Mouse (Mus musculus) brain, adult 2 months (tissue): ENCODE data around the gene Kif7.
A peak's percentile ranks its signal among the peaks of the same experiment; 100 is the strongest.

ENCODE experiments used
- DNase-seq: peaks from one replicate; pipeline ENCODE4 v3.0.0; 2011; ENCODE audit warnings: low read depth, low spot score

The Kif7 gene

DNA sequence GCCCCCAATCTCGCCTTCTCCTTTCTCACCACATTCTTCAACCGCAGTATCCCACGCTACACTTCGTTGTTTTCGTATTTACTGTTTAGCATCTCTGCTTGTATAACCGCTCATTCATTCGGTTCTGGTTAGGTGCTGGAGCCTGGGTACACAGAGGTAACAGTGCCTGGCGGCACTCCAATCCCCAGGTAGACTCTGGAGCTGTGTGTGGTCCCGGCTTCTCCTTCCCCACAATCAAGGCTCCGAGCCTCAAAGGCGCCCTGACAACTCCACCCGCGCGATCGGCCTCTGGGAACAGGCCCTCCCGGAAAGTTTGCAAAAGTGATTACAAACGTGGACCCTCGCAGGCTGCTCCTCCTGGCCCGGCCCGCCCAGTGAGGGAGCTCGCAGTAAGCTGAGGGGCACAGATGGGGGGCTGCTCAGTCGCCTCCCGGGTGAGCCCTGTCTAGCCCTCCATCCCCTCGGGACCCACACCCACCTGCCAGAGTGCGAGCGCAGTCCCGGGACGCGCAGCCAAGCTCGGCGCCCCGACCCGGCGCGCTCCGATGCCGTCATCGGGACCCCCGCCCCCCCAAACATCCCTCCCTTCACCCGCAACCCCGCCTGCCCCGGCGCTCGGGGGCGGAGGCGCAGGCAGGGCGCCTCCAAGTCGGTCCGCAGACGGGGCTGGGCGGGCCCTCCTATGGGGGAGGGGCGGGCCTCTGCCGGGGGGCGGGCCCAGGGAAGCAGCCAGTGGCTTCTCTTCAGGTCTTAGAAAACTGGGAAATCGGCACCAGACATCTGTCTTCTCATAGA is at the start of gene Kif7:
Gene Kif7, minus strand, starts transcription at position 534 of the 795 bp plus-strand sequence.
- peak; percentile 27 for DNase-seq

DNA sequence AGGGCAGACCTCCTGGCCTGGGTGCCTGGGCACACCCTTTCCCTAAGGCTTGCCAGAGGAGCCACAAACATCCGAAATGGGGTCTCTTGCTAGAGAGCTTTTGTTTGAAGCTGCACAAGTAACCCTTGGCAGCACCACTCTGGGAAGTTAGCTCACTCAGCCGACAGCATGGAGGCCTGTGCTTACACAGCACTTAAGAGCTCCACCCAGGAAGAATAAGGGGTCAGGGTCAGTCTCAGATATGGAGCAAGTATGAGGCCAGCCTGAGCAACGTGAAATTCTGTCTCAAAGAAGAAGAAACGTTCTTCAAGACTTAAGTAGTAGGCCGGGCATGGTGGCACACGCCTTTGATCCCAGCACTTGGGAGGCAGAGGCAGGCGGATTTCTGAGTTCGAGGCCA is 46.6 kb upstream of the Kif7 start:
- DNase-seq, result no peak

DNA sequence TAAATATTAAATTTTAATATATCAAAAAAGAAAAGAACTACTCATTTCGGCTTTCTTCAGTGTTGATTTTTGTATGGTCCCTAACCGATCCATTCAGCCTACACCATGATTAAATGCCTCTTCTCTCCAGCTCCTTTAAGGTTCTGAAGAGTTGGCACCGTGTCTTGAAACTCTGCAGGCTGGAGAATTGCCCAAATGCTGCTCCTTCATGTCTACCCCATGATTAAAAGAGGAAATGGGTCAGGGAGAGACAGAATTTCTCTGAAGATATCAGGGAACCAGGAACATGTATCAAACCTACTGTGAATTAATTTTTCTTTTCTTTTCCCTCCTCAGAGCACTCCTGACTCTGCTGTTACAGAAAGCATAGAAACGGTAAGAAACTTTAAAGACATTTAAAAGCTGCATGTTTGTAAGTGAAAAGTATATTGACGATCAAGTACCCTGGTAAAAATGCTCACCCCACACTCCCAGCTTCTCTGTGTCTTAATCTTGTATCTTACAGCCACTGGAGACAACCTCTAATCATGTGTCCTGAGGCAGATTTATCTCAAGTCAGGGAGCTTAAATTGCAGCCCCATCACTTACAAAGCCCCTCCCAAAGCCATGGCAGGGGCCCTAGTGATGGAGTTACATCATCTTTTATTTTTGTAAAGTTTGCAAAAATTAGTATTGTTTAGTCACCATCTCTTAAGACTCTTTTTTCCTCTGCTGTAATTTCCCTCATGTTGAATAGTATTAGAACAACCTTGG is 45.8 kb upstream of the Kif7 start:
- no peak for DNase-seq

DNA sequence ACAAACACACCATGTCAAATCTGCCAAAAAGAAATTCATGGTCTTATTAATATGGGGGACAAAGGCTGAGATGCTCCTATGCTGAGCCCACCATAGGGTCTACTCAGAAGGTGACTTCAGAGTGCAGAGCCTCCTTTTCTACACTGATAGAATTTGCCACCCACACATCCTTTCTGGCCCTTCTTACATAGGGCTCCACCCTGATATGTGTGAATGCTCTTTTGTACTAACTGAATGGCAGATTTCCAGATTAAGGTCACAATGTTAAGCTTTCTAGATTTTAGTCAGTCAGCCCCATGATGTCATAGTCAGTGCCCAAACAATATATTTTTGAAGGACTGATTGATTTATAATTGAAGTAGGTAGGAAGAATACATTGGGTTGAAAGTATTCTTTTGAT is 44.2 kb upstream of the Kif7 start:
- DNase-seq, result no peak

- DNase-seq, result no peak
These were observed 42.7 kb upstream of the Kif7 start for GRCm38 (mm10) chr7:79758176-79758575.

- DNase-seq, result no peak
These were observed 40.8 kb upstream of the Kif7 start for GRCm38 (mm10) chr7:79756334-79756733.

- no peak for DNase-seq
These were observed 34.0 kb upstream of the Kif7 start for GRCm38 (mm10) chr7:79749511-79749910.

DNA sequence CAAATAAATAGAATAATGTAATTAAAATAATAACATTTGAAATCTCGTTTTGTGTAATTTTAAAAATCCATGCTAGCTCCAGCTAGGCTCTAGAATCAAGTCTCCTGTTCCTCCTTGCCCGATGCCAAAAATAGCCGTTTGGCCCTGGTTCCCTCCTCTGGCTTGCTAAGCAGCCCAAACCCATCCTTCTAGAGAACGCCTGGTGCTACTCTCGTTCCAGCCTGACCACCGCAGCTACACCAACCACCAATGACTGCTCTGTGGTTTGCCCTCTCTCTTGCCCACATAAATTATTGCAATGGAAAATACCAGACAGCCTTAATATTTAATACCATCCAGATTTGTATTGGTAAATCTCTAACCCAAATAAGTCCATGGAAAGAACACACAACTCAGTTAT is 32.1 kb upstream of the Kif7 start:
- no peak for DNase-seq

DNA sequence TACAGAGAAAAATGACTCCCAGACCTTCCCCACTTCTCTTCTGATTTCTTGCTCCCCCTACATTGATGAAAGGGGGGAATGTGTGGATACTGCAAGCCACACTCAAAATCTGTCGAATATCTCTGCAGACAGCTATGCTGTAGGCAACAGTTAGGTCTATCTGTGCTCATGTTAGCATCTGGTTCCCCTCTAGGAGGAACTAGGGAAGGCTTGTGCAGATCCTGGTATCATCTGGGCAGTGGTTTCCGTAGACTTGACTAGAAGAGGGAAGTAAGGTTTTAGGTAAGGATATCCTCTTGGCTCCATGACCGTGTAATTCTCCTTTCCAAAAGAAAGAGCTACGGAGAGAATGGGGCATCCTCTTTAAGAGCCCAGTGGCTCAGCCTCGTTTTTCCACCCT is 29.1 kb upstream of the Kif7 start:
- DNase-seq, result no peak

DNA sequence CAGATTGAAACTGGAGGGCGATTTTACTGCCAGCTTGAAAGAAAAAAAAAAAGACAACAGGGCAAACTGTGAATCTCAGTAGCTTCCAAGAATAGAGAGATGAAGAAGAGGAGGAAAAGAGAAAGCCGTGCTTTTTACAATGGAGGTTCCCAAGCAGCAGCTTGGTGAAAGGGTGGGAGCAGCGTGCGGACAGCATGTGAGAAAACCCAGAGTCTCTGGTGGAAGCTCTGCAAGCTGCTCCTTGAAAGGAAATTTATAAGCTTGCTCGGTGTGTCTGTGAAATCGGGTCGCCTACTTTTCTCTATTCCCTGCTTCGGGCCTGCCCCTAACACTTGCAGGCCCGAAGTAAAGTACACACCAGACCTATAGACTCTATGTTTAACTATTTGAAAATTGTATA is 28.5 kb upstream of the Kif7 start:
- DNase-seq, result peak; percentile 29

DNA sequence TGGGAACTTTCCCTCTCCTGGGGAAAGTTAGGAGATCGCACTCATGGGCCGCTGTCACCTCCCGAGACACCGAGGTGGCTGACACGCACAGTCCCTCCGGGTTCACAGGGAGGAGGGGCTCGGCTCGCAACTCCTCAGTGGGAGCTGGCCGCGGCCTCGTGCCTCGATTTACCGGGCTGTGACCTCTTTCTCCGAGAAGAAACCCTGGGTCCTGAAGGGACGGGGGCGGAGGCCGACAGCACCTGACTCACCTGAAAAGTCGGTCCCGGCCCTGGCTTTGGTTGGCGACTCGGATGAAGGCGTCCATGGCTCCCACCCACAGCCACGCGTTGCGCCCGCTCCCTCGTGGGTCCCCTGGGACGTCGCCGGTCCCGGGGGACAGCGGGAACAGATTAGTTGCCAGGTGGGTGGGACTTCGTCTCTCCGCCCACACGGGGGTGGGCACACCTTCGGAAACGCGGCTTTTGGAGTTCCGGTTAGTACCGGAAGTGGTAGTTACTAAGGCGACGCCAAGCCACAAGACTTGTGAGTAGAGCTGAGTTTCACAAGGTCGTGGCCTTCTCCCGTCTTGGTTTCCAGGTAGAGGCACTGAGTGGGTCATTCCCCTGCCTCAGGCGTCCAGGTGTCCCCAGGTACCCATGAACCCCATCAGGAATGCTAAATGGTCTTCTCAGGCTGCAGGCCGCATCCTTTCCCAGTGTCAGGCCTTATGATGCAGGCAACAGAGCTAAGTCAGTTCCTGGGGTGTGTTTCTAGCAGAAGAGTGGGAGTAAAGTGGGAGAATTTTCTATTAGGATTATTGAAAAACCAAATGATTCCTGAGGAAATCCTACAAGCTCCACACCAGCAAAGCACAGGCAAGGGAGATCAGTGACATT is 27.4 kb upstream of the Kif7 start, which contains the start of the genes Pex11a and Wdr93:
Gene Pex11a, minus strand, starts transcription at position 473 of the 878 bp plus-strand sequence.
Gene Wdr93, plus strand, starts transcription at position 505 of the 878 bp plus-strand sequence.
- DNase-seq, result peak; percentile 91

GRCm38 (mm10) chr7:79742277-79742658 is 26.7 kb upstream of the Kif7 start:
- no peak for DNase-seq

DNA sequence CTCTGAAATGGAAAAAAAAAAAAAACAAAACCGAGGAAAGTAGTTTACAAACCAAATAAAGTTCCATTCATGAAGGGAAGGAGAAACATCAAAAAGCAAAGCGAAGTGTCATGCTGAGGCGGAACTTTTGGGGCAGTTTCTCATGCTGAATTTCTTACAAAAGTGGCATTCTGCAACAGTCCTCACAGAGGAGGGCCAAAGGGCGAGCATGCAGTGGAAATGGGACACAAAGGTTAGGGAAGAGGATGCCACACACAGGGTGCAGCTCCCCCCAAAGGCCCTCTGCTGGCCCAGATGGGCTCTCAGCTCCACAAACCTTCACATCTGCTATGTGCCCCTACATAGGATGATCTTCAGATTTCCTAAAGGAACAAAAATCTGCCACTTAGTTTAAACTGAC is 24.8 kb upstream of the Kif7 start:
- no peak for DNase-seq

GRCm38 (mm10) chr7:79738913-79739312 is 23.4 kb upstream of the Kif7 start:
- DNase-seq, result no peak

DNA sequence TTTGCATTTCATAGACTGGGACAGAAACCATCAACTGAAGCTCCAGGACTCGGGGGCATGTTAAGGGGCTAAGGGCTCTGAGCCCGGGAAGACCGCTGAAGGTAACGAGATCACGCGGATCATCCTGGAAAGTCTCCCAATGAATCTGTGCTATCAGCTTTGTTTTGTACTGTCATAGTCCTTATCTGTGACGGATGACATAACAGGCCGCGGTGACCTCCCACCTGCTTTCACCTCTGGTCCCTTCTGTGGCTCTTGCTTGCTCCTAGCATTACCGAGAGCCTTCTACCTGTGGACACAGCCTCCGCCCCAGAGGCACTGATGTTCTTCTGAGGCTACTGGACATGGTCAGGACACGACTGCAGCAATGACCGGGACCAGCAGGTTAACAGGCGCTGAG is 21.0 kb upstream of the Kif7 start:
- no peak for DNase-seq

DNA sequence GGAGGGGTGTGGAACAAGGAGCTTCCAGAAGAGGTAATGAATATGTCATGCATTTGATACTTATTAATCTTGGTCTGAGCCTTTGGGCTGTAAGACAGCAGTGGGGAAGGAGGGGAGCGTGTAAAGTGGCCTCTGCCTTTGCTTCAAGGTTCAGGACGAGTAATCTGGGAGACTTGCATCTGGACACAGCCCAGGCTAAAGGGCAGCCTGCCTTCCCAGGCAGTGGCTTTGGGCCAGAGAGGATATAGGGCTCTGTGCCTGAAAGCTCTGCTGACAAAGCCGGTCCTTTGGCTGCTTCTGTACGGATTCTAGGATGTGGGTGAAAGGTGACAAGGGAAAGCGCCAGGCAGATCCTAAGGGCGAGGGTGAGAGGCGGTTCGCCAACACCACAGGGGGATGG is 19.0 kb upstream of the Kif7 start:
- DNase-seq, result no peak

GRCm38 (mm10) chr7:79732622-79733021 is 17.1 kb upstream of the Kif7 start, which contains the start of gene Plin1:
Gene Plin1 (minus strand): TSS chr7:79732903.
- no peak for DNase-seq

GRCm38 (mm10) chr7:79731438-79731837 is 15.9 kb upstream of the Kif7 start:
- no peak for DNase-seq

GRCm38 (mm10) chr7:79729743-79730370 is 14.3 kb upstream of the Kif7 start:
- DNase-seq, result peak; percentile 25

DNA sequence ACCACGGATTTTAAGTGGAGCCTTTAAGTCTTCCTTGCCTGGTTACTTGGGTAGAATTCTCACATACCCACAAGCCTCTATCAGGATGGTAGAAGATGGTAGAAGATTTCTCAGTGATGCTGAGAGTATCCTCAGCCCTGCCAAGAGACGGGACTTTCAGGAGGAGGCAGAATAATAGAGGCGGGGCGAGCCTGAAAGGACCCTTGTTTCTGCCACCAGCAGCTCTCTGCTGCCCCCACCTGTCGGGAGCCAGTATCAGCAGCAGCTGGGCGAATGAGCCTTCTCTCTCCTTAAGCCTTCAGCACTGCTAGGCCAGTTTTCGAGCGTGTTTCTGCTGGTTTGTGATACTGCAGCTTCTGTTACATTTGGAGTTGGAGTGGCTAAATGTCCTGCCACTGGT is 13.6 kb upstream of the Kif7 start:
- peak; percentile 68 for DNase-seq

DNA sequence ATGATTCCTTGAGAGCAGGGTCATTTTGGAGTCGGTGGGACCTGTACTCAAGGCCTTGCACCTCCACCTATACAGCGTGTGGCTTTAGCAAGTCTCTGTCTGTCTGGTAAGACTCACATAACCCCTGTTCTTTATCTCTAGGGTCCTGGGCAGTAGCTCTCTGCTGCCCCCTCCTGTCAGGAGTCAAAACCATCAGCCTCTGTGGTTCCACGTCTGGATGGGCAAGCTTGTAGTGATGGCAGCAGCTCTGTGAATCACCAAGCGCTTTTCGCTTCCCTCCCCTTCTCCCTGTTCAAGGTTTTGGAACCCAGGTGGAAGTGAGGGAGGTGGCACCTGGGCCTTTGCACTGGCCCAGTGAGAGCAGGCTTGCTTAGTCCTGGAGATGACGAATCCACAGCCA is 12.7 kb upstream of the Kif7 start:
- DNase-seq, result peak; percentile 47
